Mouse (Mus musculus) kidney, adult 18-20 months (tissue): Measurements from ENCODE around the gene Pigs.

Source experiments
- DNase-seq: peaks from one replicate; pipeline ENCODE4 v3.0.0; 2021

Pigs gene

DNA sequence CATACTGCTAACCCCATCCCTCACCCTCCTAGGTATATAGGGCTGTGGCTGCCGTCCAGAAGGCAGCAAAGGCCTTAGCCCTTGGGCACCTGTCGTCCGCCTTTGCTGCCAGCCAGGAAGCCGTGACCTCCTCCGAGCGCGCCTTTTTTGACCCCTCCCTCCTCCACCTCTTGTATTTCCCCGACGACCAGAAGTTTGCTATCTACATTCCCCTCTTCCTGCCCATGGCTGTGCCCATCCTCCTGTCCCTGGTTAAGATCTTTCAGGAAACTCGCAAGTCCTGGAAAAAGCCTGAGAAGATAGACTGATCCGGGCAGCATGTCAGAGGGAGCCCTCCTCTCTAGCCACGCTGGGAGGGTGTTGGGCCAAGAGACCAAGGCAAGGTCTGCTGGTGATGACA is 13.5 kb downstream of the Pigs start:
- DNase-seq: no peak

DNA sequence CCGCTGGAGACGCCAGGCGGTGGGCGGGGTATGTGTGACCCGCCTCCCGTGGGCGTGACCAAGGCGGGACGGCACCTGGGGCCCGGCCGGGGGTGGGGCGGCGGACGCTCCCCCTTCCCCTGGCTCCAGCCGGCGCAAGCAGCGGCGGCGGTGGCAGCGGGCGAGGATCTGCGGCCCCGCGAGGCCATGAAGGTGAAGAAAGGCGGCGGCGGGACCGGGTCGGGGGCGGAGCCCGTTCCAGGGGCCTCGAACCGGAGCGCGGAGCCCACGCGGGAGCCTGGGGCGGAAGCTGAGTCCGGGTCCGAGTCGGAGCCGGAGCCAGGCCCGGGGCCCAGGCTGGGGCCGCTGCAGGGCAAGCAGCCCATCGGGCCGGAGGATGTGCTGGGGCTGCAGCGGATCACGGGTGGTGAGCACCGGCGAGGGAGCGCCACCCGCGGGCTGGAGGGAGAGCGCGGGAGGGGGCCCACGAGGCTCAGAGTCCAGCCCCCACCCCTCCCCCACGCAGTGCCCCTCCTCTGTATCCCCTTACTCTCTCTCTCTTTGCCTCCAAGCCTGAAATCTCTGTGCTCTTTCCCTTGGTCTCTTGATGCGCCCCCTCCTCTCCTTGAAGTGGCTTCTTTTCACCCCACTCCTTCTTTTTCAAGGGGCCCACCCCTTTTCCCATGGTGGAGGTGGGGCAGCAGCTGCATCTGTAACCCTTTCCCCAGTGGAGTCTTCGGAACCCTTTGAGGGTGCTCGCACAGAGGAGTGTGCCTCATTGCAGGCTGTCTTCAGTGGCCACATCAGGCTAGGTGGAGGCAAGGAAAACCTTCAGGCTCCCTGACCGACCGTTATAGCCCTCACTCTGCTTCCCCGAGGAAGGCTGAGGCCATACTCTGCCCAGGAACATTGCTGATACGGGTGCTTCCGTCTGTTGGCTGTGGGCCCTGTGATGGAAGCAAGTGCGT is 15.4 kb downstream of the Pigs start, which contains the start of gene Unc119:
Gene Unc119 (plus strand): TSS at position 102 of the 947 bp plus-strand sequence.
- peak; percentile 85 for DNase-seq

DNA sequence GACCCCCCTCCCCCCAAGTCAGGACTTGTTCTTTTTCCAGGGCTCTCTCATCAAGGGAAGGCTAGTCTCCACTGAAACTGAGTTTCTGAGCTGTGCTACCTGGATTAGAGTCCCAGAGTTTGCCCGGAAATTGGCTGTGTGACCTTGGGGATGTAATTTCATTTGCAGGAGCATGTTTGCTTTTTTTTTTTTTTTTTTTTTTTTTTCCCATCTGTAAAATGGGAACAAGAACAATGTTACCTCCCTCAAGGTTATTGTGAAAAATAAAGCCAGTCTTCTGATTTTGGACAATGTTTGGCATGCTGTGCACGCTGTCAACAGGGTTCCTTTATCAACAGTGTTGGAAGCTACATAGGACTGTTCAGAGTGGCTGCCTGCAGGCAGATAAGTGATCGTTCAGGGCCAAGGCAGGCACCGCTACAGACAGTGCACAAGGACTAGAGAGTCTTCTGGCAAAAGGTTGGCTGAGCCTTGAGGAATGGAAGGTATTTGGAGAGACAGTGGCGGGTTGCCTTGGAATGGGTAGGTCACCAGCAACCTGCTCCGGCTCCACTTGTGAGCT is 16.2 kb downstream of the Pigs start:
- DNase-seq: no peak

DNA sequence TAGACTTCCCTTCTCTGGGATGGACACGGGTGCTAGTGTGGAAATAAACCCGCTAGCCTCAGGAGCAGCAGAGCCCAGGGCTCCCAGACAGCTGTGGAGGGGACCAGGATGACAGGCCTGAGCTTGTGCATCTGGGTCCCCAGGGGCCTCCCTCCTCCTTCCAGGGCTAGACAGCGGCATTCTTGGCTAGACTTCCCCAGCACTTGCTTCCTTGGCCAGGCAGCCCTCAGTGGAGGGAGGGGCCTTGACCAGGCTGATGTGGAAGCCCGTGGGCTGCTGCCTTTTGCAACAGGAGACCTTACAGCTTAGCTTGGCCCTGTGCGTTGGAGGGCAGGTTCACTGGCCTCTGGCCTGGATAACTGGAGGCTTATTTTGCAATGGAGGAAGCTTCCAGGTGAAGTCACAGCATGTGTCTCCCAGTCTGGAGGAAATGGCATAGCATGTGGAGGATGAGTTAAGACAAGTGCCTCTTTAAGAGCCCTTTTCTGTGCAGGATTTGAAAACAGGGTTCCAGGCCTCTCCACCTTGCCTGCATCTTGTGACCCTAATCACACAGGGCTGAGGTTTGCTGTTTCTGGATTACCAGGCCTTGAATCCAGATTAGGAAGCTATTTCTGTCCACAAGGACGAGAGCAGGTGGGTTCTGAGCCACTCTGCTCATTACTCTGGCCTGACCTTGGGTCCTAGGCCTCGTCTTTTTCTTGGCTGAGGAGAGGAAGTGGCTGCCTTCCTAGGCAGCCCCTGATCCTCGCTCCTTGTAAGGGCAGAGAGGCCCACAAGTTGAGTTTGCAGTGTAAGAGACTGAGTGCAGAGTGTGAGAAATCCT is 16.9 kb downstream of the Pigs start:
- DNase-seq: no peak

GRCm38 (mm10) chr11:78345801-78346200 is 17.6 kb downstream of the Pigs start:
- no peak for DNase-seq

DNA sequence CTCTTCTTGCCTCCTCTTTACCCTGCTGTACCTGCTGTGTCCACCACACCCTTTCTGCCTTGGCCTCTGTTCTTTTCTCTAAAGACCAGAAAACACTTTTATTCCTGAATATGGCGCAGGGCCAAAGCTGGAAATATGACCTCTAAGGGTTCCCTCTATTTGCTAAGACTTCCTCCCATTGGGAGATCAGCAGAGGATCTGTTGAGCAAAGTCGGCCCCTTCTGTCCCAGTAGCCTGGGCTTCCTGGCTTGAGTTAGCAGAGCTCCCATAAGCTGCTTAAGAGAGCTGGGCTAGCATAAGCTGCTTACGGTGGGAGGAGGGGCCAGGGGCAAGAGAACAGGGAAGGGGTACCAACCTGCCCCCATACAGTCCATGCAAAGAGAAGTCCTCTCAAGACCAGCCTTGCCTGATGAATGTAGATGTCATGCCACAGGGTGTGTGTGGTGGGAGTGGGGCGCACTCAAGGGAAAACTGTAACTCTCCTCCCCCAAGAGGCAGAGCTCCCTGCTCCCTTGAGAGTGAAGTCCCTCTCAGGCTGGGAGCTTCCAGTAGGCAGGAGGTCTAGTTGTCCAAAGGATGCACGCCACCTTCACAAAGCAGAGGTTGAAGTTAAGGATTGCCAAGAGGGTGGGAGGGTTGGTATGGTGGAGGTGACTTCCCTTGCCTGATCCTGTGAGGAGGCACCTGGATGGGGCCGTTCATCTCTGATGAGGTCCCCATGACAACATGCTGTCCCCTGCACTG is 18.3 kb downstream of the Pigs start:
- no peak for DNase-seq

GRCm38 (mm10) chr11:78347070-78347754 is 19.0 kb downstream of the Pigs start:
- peak; percentile 80 for DNase-seq

DNA sequence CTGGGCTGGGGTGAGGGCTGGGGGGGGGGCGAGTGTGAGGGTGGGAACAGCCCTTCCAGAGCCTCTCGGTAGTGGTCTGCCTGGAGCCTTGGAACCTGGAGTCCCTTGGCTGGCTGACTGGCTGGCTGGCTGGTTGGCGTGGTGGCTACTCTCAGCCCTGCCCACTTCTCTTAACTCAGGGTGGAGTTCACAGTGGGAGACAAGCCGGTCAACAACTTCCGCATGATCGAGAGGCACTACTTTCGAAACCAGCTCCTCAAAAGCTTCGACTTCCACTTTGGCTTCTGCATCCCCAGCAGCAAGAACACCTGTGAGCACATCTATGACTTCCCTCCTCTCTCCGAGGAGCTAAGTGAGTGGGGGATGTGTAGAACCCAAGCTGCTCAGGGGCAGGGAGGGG is 19.7 kb downstream of the Pigs start:
- DNase-seq: no peak

- no peak for DNase-seq
Measured at GRCm38 (mm10) chr11:78348474-78348873, 20.3 kb downstream of the Pigs start.

GRCm38 (mm10) chr11:78349441-78350358 is 21.5 kb downstream of the Pigs start:
- DNase-seq: no peak

- no peak for DNase-seq
Measured at GRCm38 (mm10) chr11:78353081-78353480, 24.9 kb downstream of the Pigs start.

- no peak for DNase-seq
Measured at GRCm38 (mm10) chr11:78354905-78355304, 26.7 kb downstream of the Pigs start.

DNA sequence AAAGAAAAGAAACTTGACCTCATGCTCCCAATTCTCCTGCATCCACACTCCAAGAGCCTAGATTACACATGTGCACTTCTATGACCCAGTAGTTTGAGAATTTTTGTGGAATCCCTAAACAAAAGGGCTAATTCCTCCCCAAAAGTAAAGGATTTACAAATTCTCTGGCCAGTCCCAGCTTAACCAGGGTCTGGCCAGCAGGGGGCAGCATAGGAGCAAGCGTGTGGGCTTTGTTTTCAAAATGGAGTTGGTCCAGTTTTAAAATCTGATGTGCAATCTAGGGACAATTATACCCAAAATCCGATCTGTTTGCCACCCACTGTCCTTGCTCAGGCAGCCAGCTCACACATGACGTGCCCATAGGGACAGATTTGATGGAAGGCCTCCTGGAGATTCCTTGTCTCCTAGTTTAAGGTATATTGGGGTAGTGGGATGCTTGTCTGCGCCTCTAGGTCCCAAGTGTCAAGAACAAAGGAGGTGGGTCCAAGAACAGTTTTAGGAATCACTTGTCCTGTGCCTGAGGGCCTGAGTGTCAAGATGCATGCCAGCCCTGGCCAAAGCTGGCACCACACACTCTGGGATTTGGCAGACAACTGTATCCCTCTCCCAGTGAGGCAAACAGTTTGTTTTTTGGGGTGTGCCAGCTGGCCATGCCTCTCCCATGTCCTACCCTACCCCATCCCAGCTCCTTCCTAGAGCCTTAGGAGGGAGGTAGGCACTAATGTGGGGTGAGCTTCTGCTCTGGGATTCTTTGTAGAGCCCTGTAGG is 27.4 kb downstream of the Pigs start:
- DNase-seq: peak; percentile 67

DNA sequence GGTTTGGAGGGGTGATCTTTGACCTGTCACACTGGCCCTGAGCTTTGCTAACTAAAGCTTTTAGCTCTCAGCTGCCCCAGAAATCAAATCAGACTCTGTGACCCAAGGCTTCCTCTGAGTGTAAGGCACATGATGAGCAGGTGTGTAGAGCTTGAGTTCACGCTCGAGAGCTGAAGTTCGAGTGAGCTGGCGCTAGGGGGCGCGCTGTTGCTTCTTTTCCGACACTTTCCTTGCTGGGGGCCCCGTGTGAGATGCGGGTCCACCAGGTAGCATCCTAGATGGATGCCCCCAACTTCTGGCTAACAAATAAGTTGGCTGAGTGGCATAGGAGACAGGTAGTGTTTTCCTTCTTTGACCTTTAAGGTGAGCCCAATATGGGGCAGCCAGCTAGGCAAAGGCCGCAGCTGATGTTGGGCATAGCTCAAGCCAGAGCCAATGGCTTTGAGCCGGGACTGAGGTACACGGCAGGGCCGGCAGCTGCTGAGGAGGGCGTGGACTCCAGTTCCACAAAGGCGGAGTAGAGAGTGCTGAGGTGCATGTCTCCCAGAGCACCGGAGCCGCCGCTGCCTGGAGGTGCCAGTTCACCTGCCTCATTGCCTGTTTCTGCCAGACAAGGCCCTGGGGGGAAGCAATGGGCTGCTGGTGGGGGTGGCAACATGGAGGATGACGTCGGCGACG is 30.3 kb downstream of the Pigs start:
- DNase-seq: peak; percentile 54

DNA sequence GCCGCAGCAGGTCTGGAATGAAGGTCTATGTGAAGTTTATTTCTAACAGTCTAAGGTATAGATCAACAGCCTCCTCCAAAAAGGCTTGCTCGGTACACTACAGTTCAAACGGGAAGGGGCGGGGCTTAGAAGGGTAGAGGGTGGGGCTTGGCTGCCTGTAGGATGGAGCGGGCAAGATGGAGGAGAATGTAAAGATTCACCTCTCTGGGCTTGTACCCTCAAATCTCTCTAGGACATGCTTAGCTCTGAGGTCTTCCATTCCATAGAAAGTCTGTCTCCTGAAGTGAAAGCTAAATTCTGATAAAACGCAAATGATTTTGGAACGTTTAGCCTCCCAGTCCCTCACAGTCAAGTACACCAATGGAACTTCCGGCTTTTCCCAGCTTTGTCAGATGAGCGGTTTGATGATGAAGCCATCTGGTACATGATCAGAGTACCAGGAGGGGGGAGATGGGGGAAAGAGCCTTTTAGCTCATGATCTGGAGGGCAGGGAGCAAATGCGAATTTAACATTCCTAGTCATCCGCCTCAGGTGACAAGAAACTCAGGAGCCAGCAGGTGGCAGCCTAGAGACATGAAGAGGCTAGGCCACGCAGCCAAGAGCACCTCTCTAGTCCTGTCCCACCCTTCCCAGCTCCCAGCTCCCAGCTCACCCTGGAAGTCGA is 32.0 kb downstream of the Pigs start:
- peak; percentile 86 for DNase-seq

GRCm38 (mm10) chr11:78360789-78361131 is 32.5 kb downstream of the Pigs start:
- DNase-seq: no peak

DNA sequence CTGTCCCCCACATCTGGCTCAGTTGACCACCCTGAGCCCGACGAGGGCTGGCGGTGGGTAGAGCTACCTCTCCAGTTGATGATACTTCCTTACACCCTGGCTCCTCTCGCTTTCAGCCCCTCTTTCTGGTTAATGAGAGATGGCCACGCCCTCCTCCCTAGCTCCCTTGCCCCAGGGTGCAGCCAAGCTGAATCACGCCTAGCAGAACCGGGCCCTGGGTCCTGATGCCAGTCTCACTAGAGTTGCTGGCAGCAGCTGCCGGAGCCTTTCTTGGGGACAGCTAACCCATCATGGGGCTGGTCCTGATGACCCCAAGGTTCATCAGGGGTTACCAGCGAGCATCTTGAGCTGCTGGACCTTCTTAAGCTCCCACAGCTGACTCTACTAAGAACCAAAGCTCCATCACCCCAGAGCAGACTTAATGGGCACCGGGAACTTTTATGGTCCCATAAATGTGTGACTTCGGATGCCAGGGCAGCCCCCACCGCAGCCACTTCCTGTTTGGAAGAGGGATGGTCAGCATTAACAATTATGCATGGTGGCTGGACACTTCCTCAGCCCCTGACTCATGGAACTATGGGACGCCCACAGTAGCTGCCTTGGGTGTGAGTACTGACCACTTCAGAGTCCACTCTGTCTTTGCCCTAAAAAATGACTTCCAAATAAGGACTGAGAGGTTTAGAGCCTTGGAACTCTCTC is 35.2 kb downstream of the Pigs start:
- DNase-seq: no peak

DNA sequence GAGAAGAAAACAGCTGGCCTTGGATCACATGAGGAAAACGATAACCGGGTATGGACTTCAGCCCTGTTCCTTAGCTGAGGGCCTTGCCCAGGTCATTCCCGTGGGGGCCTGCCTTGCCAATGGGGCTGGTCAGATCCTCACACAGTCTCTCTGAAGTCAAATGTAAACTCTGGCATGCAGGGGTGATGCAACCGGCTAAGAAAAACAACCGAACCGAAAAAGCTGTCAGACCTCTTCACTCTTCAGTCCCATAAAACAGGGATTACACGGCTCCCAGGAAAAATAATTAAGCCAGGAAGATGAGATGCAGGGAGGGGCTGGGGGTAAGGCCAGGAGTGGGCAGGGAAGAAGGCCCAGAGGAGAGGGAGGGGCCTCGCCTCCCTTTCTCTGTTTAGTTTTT is 35.9 kb downstream of the Pigs start:
- no peak for DNase-seq
